Mouse (Mus musculus): ENCODE results near the gene 4930407I10Rik. TPM values are rescaled to one million over a fixed set of nuclear protein-coding genes. Genes with fewer than 3 reads are reported as not detected.

4930407I10Rik gene
- polyA plus RNA-seq (2017; shearing (Covaris generic)) = 0.06 TPM

DNA sequence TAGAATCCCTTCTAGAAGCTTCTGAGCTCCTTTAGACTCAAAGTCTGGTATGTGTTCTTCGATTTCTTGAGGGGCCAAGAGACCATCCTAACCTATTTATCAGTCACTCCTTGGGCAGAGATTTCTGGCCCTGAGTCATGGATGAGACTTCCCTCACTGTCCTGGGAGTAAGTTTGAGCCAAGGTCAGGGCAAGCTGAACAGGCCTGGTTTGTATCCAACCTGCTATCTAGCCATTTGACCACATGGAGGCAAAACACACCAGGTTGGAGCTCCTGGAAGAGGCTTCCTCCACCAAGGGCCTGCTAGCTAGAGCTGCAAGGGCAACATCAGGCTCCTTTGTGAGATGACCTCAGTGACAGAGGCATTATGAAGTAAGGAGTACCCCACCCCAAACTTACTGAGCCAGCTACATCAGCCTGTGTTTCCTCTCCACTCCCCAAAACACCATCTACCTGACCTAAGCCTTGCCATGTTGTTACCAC, at the start of gene 4930407I10Rik:
Gene 4930407I10Rik (plus strand): TSS at position 433 of the 483 bp plus-strand sequence.

DNA sequence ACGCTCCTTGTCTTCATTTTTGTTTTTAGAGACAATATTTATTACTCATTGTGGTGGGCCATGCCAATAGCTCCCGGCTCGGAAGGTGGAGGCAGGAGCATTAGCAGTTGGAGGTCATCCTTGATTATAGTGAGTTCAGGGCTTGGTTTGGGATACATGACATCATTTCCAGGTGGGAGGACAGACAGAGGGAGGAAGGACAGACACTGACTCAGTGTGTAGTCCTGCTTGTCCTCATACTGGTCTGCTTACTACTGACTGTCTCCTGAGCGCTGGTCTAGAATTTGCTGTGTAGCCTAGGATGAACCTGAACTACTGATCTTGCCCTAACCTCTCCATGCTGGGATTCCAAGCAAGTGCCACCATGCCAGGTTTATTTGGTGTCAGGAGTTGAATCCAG, 25.2 kb upstream of the 4930407I10Rik start, which contains the start of gene Desi1:
Gene Desi1 (minus strand): TSS at position 101 of the 400 bp plus-strand sequence.

DNA sequence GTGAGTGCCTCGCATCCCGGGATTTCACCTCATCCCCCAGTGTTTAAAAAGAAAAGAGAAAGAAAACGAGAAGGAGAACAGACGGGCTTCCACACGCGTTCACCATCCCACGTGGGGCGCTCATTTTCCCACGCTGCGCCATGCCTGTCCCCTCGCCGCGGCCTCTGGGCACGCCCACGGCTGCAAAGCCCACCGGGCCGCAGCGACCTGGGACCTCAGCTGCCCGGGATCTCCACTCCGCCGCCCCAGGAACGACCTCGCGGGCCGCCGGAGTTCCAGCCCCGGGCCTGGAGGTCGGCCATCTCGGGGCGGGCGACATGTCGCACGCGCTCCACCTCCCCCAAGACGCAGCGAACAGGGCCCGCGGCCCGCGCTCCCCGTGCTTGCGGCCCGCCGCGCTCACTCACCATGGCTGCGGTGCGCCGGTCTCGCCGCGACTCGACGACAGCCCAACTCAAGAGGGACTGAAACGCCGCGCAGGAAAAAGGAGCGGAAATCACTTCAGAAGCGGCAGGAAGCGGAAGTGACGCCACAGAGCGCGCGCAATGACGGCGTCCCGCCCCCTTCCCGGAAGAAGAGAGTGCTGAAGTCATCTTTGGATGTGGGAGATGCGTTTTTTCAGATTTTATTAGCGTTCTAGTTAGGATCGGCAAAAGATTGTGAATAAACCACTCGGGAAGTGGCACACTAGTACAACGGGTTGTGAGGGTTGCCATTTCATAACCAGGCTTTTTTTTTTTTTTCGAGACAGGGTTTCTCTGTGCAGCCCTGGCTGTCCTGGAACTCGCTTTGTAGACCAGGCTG, 11.7 kb upstream of the 4930407I10Rik start, which contains the start of gene Snu13:
Gene Snu13 (minus strand): TSS at position 519 of the 804 bp plus-strand sequence.

DNA sequence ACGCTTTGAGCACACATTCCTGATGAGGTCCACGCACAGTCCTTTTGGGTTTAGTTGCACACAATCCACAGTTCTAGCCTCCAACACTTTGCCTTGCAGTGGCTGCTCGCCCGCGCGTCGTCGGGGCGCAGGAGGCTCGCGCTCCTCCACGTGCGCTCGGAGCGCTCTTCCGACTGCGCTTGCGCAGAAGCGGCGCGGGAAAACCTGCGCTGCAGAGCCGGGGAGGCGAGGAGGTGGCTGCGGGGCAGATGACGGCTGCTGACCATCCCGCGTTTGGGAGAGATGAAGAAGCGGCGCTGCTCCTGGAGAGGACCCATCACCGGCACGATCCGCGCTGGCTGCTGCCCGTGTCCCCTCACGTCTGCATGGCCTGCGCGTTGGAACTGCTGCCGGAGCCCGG, 10.9 kb downstream of the 4930407I10Rik start, which contains the start of gene Mei1:
Gene Mei1 (plus strand): TSS at position 99 of the 400 bp plus-strand sequence.

Other genes starting within 250 kb of the 4930407I10Rik start
- 86.1 TPM for gene Tob2, start 200.4 kb upstream of the 4930407I10Rik start, polyA plus RNA-seq (2017; shearing (Covaris generic))
- gene Phf5a, start 187.2 kb upstream of the 4930407I10Rik start, polyA plus RNA-seq (2017; shearing (Covaris generic)) = 86.7 TPM
- 149 TPM for gene Aco2, start 186.8 kb upstream of the 4930407I10Rik start, polyA plus RNA-seq (2017; shearing (Covaris generic))
- gene Polr3h, start 132.9 kb upstream of the 4930407I10Rik start, polyA plus RNA-seq (2017; shearing (Covaris generic)) = 52.2 TPM
- not detected for gene Csdc2, start 122.4 kb upstream of the 4930407I10Rik start, polyA plus RNA-seq (2017; shearing (Covaris generic))
- gene Pmm1, start 98.2 kb upstream of the 4930407I10Rik start, polyA plus RNA-seq (2017; shearing (Covaris generic)) = 13.7 TPM
- not detected for gene 1700029P11Rik, start 78.6 kb upstream of the 4930407I10Rik start, polyA plus RNA-seq (2017; shearing (Covaris generic))
- 80.5 TPM for gene Xrcc6, start 71.3 kb upstream of the 4930407I10Rik start, polyA plus RNA-seq (2017; shearing (Covaris generic))
- gene Desi1, start 25.3 kb upstream of the 4930407I10Rik start, polyA plus RNA-seq (2017; shearing (Covaris generic)) = 31.6 TPM
- 179 TPM for gene Snu13, start 11.6 kb upstream of the 4930407I10Rik start, polyA plus RNA-seq (2017; shearing (Covaris generic))
- not detected for gene Mei1, start 10.8 kb downstream of the 4930407I10Rik start, polyA plus RNA-seq (2017; shearing (Covaris generic))
- gene Ccdc134, start 68.8 kb downstream of the 4930407I10Rik start, polyA plus RNA-seq (2017; shearing (Covaris generic)) = 33.5 TPM
- 167 TPM for gene Srebf2, start 88.0 kb downstream of the 4930407I10Rik start, polyA plus RNA-seq (2017; shearing (Covaris generic))
- not detected for gene Shisa8, start 153.7 kb downstream of the 4930407I10Rik start, polyA plus RNA-seq (2017; shearing (Covaris generic))
- 3.2 TPM for gene Tnfrsf13c, start 165.2 kb downstream of the 4930407I10Rik start, polyA plus RNA-seq (2017; shearing (Covaris generic))
- 7.6 TPM for gene Cenpm, start 185.6 kb downstream of the 4930407I10Rik start, polyA plus RNA-seq (2017; shearing (Covaris generic))
- gene 1500009C09Rik, start 193.2 kb downstream of the 4930407I10Rik start, polyA plus RNA-seq (2017; shearing (Covaris generic)) = not detected
- gene Sept3, start 215.7 kb downstream of the 4930407I10Rik start, polyA plus RNA-seq (2017; shearing (Covaris generic)) = not detected
- not detected for gene Wbp2nl, start 239.8 kb downstream of the 4930407I10Rik start, polyA plus RNA-seq (2017; shearing (Covaris generic))

Measured in inflammation-experienced regulatory T-cells, adult 16 weeks (primary cell).